Mouse (Mus musculus) embryonic facial prominence, embryonic 15.5 days (tissue): ENCODE results near the gene Nipbl. TPM values are rescaled to one million over a fixed set of nuclear protein-coding genes. Genes with fewer than 3 reads are reported as not detected.

Source experiments
- ATAC-seq: fragments of 200-750 bp; cut with Nextera tagmentation; 2 replicates; pipeline ENCODE4 v1.8.0; 2017; ENCODE audit warnings: low read depth, moderate TSS enrichment; ENCODE audit not compliant: insufficient number of reproducible peaks, low FRiP score, low TSS enrichment
- H3K27ac ChIP-seq: fragments of 300-500 bp; sonication (generic); replicated peaks from 2 replicates; pipeline ENCODE4 v1.5.1; 2015; ENCODE audit warnings: mild to moderate bottlenecking, inconsistent platforms
- H3K27me3 ChIP-seq: fragments of 300-500 bp; sonication (generic); 2 replicates; pipeline ENCODE4 v1.6.1; 2015; ENCODE audit warnings: inconsistent platforms
- H3K36me3 ChIP-seq: fragments of 300-500 bp; sonication (generic); 2 replicates; pipeline ENCODE4 v1.6.1; 2015; ENCODE audit warnings: mild to moderate bottlenecking, inconsistent platforms
- H3K4me1 ChIP-seq: fragments of 300-500 bp; sonication (generic); 2 replicates; pipeline ENCODE4 v1.6.1; 2015; ENCODE audit warnings: inconsistent platforms
- H3K4me2 ChIP-seq: fragments of 300-500 bp; sonication (generic); replicated peaks from 2 replicates; pipeline ENCODE4 v1.6.1; 2015; ENCODE audit warnings: mild to moderate bottlenecking, inconsistent platforms
- H3K4me3 ChIP-seq: fragments of 300-500 bp; sonication (generic); replicated peaks from 2 replicates; pipeline ENCODE4 v1.5.1; 2015; ENCODE audit warnings: mild to moderate bottlenecking, inconsistent platforms
- H3K9ac ChIP-seq: fragments of 300-500 bp; sonication (generic); 2 replicates; pipeline ENCODE4 v1.6.1; 2015; ENCODE audit warnings: inconsistent platforms
- H3K9me3 ChIP-seq: fragments of 300-500 bp; sonication (generic); replicated peaks from 2 replicates; pipeline ENCODE4 v1.6.1; 2016; ENCODE audit warnings: inconsistent platforms
- WGBS: fragments of 180-500 bp; shearing (Covaris S2); methylation state at CpG from one replicate; pipeline ENCODE4 v1.1.7; 2015; 5-methylcytosine and 5-hydroxymethylcytosine counted together
- polyA plus RNA-seq: library from polyadenylated mRNA; unstranded; fragments of >200 nt; fragmentation: Nextera tagmentation; extraction: Ambion mirVana; gene quantifications from 2 replicates; pipeline ENCODE4 v1.2.1, GENCODE M21; 2015

Gene Nipbl
- polyA plus RNA-seq, 1 experiment from 2014 or later = 19.7 TPM

DNA sequence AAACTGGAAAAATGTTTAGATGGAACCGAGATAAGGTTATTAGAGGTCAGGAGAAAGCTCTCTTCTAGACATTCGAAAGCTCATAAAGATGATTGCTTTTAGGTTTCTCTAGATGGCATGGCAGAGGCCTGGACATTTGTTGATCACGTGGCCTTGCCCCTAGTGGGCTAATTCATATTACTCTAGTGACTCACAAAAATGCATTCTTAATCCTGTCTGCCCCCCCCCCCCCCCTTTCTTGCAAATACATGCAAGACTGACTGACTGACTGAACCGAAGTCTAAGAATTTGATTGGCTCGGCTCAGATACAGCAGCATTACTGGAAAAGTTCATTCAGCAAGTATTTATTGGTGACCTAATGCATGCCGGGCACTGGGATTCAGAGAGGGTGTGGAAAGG, 2.2 kb upstream of the Nipbl start:
- no peaks in the 10 kb centered on the region for H3K36me3 ChIP-seq
- peak overlapping the region; percentile 94 for H3K4me3 ChIP-seq
- peaks cover 17% of the 10 kb centered on the region for H3K4me1 ChIP-seq
- no peaks in the 10 kb centered on the region for H3K27me3 ChIP-seq
- H3K9ac ChIP-seq = no peak overlapping the region
- no peak for ATAC-seq
- H3K4me2 ChIP-seq = peak overlapping the region; percentile 86
- WGBS = 5% methylated on average over 6 of the region's 6 CpGs
- H3K27ac ChIP-seq = peak overlapping the region; percentile 99; the same call in 1 of the 2 replicates
- no peaks in the 10 kb centered on the region for H3K9me3 ChIP-seq

DNA sequence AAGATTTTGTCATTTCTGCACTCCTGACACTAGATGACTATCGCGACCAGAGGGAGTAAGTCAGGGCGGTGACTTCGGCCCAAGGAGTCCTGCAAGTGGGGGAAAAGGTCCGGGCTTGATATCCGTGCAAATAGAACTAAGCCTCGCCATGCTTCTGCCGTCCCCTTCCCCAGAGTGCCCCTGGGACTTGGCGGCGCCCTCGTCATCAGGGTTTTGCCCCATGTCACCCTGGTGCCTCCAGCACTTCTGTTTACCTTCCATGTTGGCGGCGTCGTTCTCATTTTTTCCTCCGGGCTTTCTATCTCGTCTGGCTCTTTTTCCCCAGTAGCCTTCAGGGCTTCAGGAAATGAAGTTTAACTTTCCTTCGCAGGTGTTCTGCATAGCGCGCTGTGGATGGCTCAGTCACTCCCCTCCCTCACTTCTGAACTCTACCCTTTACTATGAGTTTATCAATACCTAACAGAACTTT, 1.7 kb upstream of the Nipbl start:
- Histone ChIP-seq H3K9me3 (no peaks in the 10 kb centered on the region), H3K4me1 (peaks cover 17% of the 10 kb centered on the region), H3K4me2 (peak overlapping the region; percentile 86), H3K27me3 (no peaks in the 10 kb centered on the region), H3K27ac (peak overlapping the region; percentile 99), H3K9ac (peak overlapping the region; percentile 67), H3K36me3 (no peaks in the 10 kb centered on the region), H3K4me3 (peak overlapping the region; percentile 94)
- no peak for ATAC-seq
- WGBS = under 1% methylated on average over 19 of the region's 19 CpGs

DNA sequence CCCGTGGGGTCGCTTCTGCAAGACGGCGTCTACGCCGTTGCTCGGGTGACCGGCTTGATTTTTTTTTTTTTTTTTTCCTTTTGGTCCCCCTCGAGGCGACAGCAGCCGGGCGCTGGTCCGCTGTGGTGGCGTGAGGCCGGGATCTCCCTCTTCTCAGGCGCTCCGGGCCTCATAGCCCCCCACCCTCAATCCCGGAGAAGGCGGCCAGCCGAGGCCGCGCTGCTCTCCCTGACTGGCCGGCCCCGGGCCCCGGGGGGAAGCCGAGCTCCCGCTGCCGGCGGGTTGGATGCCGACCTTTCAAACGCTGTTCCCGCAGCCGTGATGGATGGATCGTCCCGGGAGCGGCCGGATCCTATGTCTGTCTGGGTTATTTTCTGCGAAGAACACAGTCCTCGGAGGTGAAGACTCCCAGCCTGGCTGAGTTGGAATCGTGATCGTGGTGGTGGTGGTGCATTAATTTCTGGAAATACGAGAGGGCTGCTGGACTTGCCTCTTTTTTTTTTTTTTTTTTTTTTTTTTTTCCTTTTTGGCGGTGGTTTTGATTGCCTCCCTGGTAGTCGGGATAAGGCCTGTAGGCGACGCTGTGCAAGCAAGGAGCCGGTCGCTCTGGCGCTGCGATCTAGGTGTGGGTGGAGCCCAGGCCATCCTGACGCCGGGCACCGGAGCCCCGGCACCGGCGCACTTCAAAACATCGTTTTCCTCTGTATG, 781 bp upstream of the Nipbl start:
- Histone ChIP-seq H3K4me3 (peak overlapping the region; percentile 94), H3K27me3 (no peaks in the 10 kb centered on the region), H3K27ac (peak overlapping the region; percentile 99), H3K4me2 (peak overlapping the region; percentile 86), H3K9me3 (no peaks in the 10 kb centered on the region), H3K9ac (peak overlapping the region; percentile 67), H3K36me3 (no peaks in the 10 kb centered on the region), H3K4me1 (peaks cover 17% of the 10 kb centered on the region)
- peak; percentile 60 for ATAC-seq
- under 1% methylated on average over 57 of the region's 57 CpGs for WGBS

DNA sequence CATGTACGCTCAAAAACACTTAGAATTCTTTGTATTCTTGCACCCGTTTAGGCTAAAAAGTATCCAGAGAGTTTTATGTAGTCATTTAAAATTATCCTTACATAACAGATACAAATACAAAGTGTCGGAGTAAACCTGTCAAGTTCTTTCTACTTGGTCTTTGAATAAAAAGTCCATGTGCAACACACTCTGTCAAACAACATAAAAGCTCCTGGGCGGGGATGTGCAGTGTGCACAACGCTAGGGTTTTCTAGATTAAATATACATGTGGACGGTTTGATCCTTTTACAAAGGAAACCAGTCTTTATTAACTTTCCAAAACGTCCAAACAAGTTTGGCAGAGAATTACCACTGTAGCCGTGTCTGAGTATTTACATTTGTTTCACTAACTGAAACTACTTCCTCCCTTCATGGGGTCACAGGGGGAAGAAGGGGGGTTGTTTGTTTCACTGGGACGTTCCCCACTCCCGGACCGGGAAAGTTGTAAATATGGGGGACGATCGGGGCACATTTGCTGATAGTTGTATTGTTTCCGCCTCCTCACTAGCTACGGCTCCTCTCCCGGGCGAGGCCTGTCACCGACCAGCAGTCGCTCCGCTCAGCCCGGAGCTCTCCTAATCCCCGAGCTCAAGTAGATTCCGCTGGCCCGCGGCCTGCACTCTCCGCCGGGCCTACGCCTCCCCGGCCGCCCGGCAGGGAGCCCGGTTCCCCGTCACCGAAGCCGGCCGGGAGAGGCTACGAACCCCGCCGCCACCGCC, 916 bp downstream of the Nipbl start:
- H3K4me1 ChIP-seq = peaks cover 17% of the 10 kb centered on the region
- peak overlapping the region; percentile 99 for H3K27ac ChIP-seq

DNA sequence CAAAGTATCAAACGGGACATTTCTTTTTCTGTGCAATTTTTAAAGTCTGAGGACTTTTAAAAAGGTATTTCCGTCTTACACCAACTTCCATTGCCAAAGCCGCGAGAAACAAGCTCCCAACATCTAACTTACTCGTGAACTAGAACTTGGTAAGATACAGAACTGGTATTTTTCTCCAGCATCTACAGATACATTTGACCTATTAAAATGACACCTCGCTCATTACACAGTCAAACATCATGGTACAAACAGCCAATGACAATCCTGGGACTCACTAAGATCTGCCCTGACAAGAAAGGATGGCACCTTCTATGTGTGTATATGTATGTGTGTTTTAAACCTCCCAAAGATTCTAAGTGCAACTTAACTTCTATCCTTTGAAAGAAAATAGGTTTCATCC, 1.5 kb downstream of the Nipbl start:
- peak overlapping the region; percentile 99 for H3K9ac ChIP-seq
- no peaks in the 10 kb centered on the region for H3K9me3 ChIP-seq
- no peaks in the 10 kb centered on the region for H3K36me3 ChIP-seq
- no peaks in the 10 kb centered on the region for H3K27me3 ChIP-seq
- peaks cover 17% of the 10 kb centered on the region for H3K4me1 ChIP-seq
- peak overlapping the region; percentile 58 for H3K27ac ChIP-seq
- peak overlapping the region; percentile 94 for H3K4me3 ChIP-seq
- 2% methylated on average over 6 of the region's 6 CpGs for WGBS
- peak overlapping the region; percentile 86 for H3K4me2 ChIP-seq
- no peak for ATAC-seq

More for the DNA sequence above, 916 bp downstream of the Nipbl start:
- Histone ChIP-seq H3K27me3 (no peaks in the 10 kb centered on the region), H3K4me2 (peak overlapping the region; percentile 86), H3K4me3 (peak overlapping the region; percentile 94), H3K9me3 (no peaks in the 10 kb centered on the region), H3K9ac (peak overlapping the region; percentile 99), H3K36me3 (no peaks in the 10 kb centered on the region)
- ATAC-seq = peak; percentile 59
- WGBS = under 1% methylated on average over 40 of the region's 40 CpGs

DNA sequence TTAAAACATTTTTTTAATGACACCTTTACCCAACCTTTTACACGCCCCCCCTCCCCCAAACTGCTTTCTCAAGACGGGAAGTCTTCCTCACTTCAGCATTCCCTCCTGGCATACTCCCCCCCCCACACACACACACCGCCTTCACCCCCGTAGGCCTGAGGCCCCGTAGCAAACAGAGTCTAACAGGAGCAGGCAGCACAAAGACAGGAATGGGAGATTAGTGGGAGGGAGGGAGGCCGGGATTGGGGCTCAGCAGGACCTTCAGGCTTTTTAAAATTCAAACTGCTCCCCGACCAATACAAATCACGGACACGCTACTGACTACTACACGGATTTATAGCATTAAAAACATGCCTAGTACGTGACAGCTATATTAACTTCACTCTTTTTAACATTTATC, 2.1 kb downstream of the Nipbl start:
- Histone ChIP-seq H3K36me3 (no peaks in the 10 kb centered on the region), H3K27me3 (no peaks in the 10 kb centered on the region), H3K4me1 (peaks cover 13% of the 10 kb centered on the region), H3K9me3 (no peaks in the 10 kb centered on the region), H3K9ac (peak overlapping the region; percentile 33), H3K27ac (peak overlapping the region; percentile 58), H3K4me3 (peak overlapping the region; percentile 94), H3K4me2 (peak overlapping the region; percentile 86)
- 2% methylated on average over 11 of the region's 11 CpGs for WGBS
- ATAC-seq = no peak

DNA sequence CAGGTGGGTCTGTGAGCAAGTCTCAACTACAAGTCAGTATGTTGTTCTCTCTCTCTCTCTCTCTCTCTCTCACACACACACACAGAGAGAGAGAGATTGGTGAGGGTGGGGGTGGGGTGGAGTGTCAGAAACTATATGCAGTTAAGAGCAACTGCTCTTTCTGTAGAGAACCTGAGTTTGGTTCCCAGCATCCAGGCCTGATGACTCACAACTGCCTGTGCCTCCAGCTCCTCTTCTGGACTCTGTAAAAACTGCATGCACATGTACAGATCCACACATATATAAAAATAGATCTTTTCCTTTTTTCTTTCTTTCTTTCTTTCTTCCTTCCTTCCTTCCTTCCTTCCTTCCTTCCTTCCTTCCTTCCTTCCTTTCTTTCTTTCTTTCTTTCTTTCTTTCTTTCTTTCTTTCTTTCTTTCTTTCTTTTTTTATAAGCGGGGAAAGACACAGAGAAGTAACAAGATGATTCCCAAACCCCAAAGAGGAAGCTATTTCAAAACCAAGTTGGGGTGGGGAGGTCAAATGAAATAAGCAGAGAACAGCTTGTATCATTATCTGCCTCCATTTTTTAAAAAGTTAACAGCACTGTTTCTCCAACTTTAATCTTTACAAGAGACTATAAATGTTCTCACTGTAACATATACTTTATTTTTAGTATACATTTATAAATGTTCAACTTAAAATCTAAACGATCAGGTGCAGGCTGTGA, 10.9 kb downstream of the Nipbl start:
- H3K9me3 ChIP-seq = no peaks in the 10 kb centered on the region
- H3K27ac ChIP-seq = no peak overlapping the region
- WGBS = 87% methylated on average over 2 of the region's 2 CpGs
- H3K36me3 ChIP-seq = no peaks in the 10 kb centered on the region
- H3K4me2 ChIP-seq = no peak overlapping the region
- no peak overlapping the region for H3K4me3 ChIP-seq
- H3K4me1 ChIP-seq = no peaks in the 10 kb centered on the region
- no peak overlapping the region for H3K9ac ChIP-seq
- ATAC-seq = no peak
- no peaks in the 10 kb centered on the region for H3K27me3 ChIP-seq

DNA sequence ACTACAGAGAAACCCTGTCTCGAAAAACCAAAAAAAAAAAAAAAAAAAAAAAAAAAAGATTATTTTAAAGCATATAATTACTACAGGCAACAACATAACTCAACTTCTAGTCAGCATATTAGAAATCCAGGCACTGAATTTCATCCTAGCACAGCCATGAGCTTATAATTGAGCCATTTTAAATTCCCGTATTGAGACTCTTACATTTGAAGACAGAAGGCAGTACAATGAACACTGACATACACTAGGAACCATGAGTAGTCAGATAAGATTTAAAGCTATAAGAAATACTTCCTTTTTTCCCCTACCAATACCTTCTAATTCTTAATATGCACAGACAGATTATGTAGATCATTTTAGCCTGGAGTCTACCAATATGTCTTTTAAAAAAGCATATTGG, 11.7 kb downstream of the Nipbl start:
- ATAC-seq = no peak
- WGBS = 68% methylated on average over 2 of the region's 2 CpGs
- Histone ChIP-seq H3K4me1 (no peaks in the 10 kb centered on the region), H3K4me2 (no peak overlapping the region), H3K9ac (no peak overlapping the region), H3K27me3 (no peaks in the 10 kb centered on the region), H3K36me3 (no peaks in the 10 kb centered on the region), H3K9me3 (no peaks in the 10 kb centered on the region), H3K27ac (no peak overlapping the region), H3K4me3 (no peak overlapping the region)

DNA sequence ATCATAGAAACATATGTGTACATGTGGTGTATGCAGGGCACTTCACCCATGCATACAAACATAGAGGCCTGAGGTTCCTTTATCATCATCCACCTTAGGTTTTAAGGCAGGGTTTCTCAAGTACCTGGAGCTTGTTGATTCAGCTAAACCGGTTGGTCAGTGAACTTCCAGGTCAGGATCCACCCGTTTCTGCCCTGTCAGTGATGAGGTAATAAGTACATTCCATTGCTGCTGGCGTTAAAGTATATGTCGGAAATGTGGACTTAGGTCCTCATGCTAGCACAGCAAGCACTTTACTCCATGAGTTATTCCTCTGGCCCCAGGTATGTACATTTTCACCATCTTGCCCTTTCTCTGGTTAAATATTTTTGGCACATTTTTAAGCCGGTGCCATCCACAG, 14.8 kb downstream of the Nipbl start:
- H3K4me2 ChIP-seq = no peak overlapping the region
- no peak overlapping the region for H3K4me3 ChIP-seq
- H3K27ac ChIP-seq = no peak overlapping the region
- 78% methylated on average over 5 of the region's 5 CpGs for WGBS
- no peaks in the 10 kb centered on the region for H3K9me3 ChIP-seq
- H3K27me3 ChIP-seq = no peaks in the 10 kb centered on the region
- no peak for ATAC-seq
- H3K36me3 ChIP-seq = no peaks in the 10 kb centered on the region
- no peak overlapping the region for H3K9ac ChIP-seq
- no peaks in the 10 kb centered on the region for H3K4me1 ChIP-seq

DNA sequence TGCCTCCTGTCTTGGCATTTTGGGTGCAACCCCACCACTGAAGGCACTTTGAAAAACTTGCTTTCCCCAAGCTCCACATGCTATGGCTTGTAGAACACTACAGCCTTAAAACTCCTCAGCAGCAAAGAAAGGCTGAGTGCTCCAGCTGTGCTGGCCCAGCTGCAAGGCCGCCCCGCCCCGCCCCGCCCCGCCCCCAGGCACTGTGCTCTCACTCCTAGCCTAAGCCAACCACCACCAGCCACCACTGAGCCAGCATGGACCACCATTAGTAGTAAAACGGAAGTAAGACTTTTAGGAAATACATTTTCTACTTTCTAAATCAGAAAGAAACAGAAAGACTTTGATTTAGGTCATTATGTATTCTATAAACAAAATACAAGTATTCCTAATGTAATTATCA, 23.4 kb downstream of the Nipbl start:
- Histone ChIP-seq H3K4me3 (no peak overlapping the region), H3K27ac (no peak overlapping the region), H3K4me1 (no peaks in the 10 kb centered on the region), H3K9ac (no peak overlapping the region), H3K36me3 (no peaks in the 10 kb centered on the region), H3K27me3 (no peaks in the 10 kb centered on the region), H3K9me3 (no peaks in the 10 kb centered on the region), H3K4me2 (no peak overlapping the region)
- WGBS = 26% methylated on average over 6 of the region's 6 CpGs
- no peak for ATAC-seq

DNA sequence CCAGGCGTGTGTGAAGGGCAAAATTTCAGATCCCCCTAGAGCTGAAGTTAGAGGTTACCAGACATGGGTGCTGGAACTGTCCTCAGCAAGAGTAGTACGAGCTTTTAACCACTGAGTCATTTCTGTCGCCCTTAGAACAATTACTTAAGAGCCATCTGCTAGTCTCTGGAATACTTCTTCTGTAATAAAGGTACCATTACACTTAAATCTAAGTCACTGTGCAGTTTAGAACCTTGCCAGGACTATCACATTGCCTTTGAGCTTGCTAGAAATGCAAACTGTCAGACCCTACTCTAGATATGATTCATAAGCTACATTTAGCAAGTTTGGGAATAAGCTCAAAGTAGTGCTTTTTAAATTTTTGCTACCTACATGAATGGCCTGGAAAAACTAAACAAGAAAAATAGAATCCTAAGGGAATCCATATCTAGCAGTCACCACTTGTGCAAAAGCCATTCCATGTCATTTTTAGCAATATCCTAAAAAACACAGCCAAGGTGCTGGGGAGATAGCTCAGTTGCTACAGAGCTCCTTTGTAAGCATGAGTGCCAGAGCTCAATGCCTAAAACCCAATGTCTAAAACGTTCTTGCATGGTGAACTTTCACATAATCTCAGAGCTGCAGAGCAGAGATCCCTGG, 27.6 kb downstream of the Nipbl start:
- H3K4me3 ChIP-seq = no peak overlapping the region
- H3K4me2 ChIP-seq = no peak overlapping the region
- WGBS = 72% methylated on average over 4 of the region's 4 CpGs
- ATAC-seq = no peak
- H3K27me3 ChIP-seq = no peaks in the 10 kb centered on the region
- no peak overlapping the region for H3K9ac ChIP-seq
- H3K36me3 ChIP-seq = no peaks in the 10 kb centered on the region
- no peaks in the 10 kb centered on the region for H3K9me3 ChIP-seq
- no peak overlapping the region for H3K27ac ChIP-seq
- no peaks in the 10 kb centered on the region for H3K4me1 ChIP-seq
